Mouse (Mus musculus) hindbrain, embryonic 10.5 days (tissue): ENCODE measurements around the gene Adam10. TPM values are rescaled to one million over a fixed set of nuclear protein-coding genes. Genes with fewer than 3 reads are reported as not detected.

Experiments used
- DNase-seq: peaks from one replicate; pipeline ENCODE4 v3.0.0-alpha.2; 2017; ENCODE audit warnings: low spot score
- H3K27ac ChIP-seq: fragments of 300-500 bp; sonication (generic); 2 replicates; pipeline ENCODE4 v1.5.1; 2016; ENCODE audit warnings: mild to moderate bottlenecking, moderate library complexity
- H3K27me3 ChIP-seq: fragments of 300-500 bp; sonication (generic); 2 replicates; pipeline ENCODE4 v1.6.1; 2016; ENCODE audit warnings: mild to moderate bottlenecking; ENCODE audit not compliant: poor library complexity, insufficient read depth, severe bottlenecking
- H3K36me3 ChIP-seq: fragments of 300-500 bp; sonication (generic); 2 replicates; pipeline ENCODE4 v1.6.1; 2016; ENCODE audit warnings: mild to moderate bottlenecking, moderate library complexity
- H3K4me1 ChIP-seq: fragments of 300-500 bp; sonication (generic); replicated peaks from 2 replicates; pipeline ENCODE4 v1.6.1; 2016; ENCODE audit warnings: mild to moderate bottlenecking
- H3K4me3 ChIP-seq: fragments of 300-500 bp; sonication (generic); 2 replicates; pipeline ENCODE4 v1.5.1; 2016; ENCODE audit warnings: mild to moderate bottlenecking, moderate library complexity
- H3K9me3 ChIP-seq: fragments of 300-500 bp; sonication (generic); 2 replicates; pipeline ENCODE4 v1.6.1; 2016; ENCODE audit warnings: mild to moderate bottlenecking, moderate library complexity
- WGBS: fragments of 180-500 bp; shearing (Covaris S2); methylation state at CpG from one replicate; pipeline ENCODE4 v1.1.7; 2016; 5-methylcytosine and 5-hydroxymethylcytosine counted together
- polyA plus RNA-seq: library from polyadenylated mRNA; unstranded; fragments of >200 nt; fragmentation: Nextera tagmentation; extraction: Ambion mirVana; gene quantifications from 2 replicates; pipeline ENCODE4 v1.2.1, GENCODE M21; 2016

Gene Adam10
- polyA plus RNA-seq, 1 experiment from 2014 or later = 52.2 TPM

DNA sequence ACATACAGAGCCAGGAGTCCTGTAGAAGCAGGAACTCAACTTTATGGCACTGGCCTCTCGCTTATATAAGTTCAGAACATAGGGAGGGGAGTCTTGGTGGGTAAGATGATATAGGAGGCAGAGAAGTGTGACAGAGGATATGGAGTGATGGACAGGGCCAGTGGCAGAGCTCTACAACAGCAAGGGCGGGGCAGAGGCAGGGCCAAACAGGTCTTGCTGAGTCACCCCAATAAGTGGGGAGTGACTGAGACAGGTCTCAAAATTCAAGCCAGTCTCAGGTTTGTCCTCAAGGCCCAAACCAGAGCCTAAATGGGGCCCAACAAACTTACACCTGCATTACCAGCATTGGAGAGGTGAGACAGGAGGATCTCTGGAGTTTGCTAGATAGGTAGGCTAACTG lies 54.4 kb downstream of the Adam10 start:
- DNase-seq = no peak
- H3K36me3 ChIP-seq = peaks cover 3% of the 10 kb centered on the region; the same call in 1 of the 2 replicates
- H3K4me3 ChIP-seq = no peak overlapping the region
- 92% methylated on average over 2 of the region's 2 CpGs for WGBS
- peaks cover 13% of the 10 kb centered on the region for H3K4me1 ChIP-seq
- H3K27ac ChIP-seq = no peak overlapping the region
- no peaks in the 10 kb centered on the region for H3K9me3 ChIP-seq
- H3K27me3 ChIP-seq = no peaks in the 10 kb centered on the region

- Histone ChIP-seq H3K27me3 (no peaks in the 10 kb centered on the region), H3K9me3 (no peaks in the 10 kb centered on the region), H3K4me1 (no peaks in the 10 kb centered on the region), H3K27ac (no peak overlapping the region), H3K4me3 (no peak overlapping the region), H3K36me3 (peaks cover 16% of the 10 kb centered on the region)
- DNase-seq = no peak
- 91% methylated on average over 5 of the region's 5 CpGs for WGBS
Measured at GRCm38 (mm10) chr9:70739998-70740397, 61.2 kb downstream of the Adam10 start.

- no peak for DNase-seq
- no peaks in the 10 kb centered on the region for H3K4me1 ChIP-seq
Measured at GRCm38 (mm10) chr9:70751504-70752222, 72.9 kb downstream of the Adam10 start.

GRCm38 (mm10) chr9:70760974-70761373 lies 82.2 kb downstream of the Adam10 start:
- DNase-seq = no peak
- Histone ChIP-seq H3K4me3 (no peak overlapping the region), H3K36me3 (peaks cover 56% of the 10 kb centered on the region), H3K9me3 (no peaks in the 10 kb centered on the region), H3K27ac (no peak overlapping the region), H3K4me1 (no peaks in the 10 kb centered on the region), H3K27me3 (no peaks in the 10 kb centered on the region)
- WGBS = 96% methylated on average over 5 of the region's 5 CpGs

More at GRCm38 (mm10) chr9:70751504-70752222, 72.9 kb downstream of the Adam10 start:
- Histone ChIP-seq H3K4me3 (no peak overlapping the region), H3K9me3 (no peaks in the 10 kb centered on the region), H3K36me3 (peaks cover 59% of the 10 kb centered on the region), H3K27ac (no peak overlapping the region), H3K27me3 (no peaks in the 10 kb centered on the region)
- 89% methylated on average over 3 of the region's 3 CpGs for WGBS

- Histone ChIP-seq H3K27ac (no peak overlapping the region), H3K27me3 (no peaks in the 10 kb centered on the region), H3K4me3 (no peak overlapping the region), H3K4me1 (no peaks in the 10 kb centered on the region; the same call in 1 of the 2 replicates), H3K9me3 (no peaks in the 10 kb centered on the region), H3K36me3 (peaks cover 50% of the 10 kb centered on the region)
- 92% methylated on average over 2 of the region's 2 CpGs for WGBS
- DNase-seq = no peak
Measured at GRCm38 (mm10) chr9:70775517-70775916, 96.7 kb downstream of the Adam10 start.

- no peak for DNase-seq
Measured at GRCm38 (mm10) chr9:70782191-70782590, 103.4 kb downstream of the Adam10 start.

GRCm38 (mm10) chr9:70788705-70789104 lies 109.9 kb downstream of the Adam10 start:
- Histone ChIP-seq H3K9me3 (no peaks in the 10 kb centered on the region), H3K27me3 (no peaks in the 10 kb centered on the region), H3K27ac (no peak overlapping the region), H3K4me1 (no peaks in the 10 kb centered on the region), H3K4me3 (no peak overlapping the region), H3K36me3 (no peaks in the 10 kb centered on the region)
- DNase-seq = no peak
- WGBS = 71% methylated on average over 7 of the region's 7 CpGs

More at GRCm38 (mm10) chr9:70782191-70782590, 103.4 kb downstream of the Adam10 start:
- Histone ChIP-seq H3K9me3 (no peaks in the 10 kb centered on the region), H3K36me3 (peaks cover 34% of the 10 kb centered on the region), H3K4me1 (no peaks in the 10 kb centered on the region; the same call in 1 of the 2 replicates), H3K4me3 (no peak overlapping the region), H3K27me3 (no peaks in the 10 kb centered on the region), H3K27ac (no peak overlapping the region)
- 73% methylated on average over 3 of the region's 3 CpGs for WGBS

DNA sequence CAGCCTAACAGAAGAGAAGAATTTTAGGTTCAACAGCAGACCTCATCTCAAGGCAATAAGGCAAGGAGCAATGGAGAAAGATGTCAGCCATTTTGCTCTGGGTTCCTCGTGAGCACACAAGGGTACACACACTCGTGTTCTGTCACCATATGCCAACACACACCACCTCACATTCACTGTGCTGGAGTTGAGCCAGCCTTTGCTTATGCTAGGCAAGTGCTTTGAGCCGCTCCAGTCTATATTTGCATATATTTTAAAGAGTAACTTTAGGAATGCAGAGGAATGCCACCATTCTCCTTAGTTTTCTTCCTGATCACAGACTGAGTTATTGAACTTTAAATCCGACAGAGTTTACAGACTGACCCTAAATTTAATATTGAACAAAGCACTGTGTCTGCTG lies 111.8 kb downstream of the Adam10 start:
- Histone ChIP-seq H3K9me3 (no peaks in the 10 kb centered on the region), H3K27me3 (no peaks in the 10 kb centered on the region), H3K4me1 (no peaks in the 10 kb centered on the region), H3K4me3 (no peak overlapping the region), H3K27ac (no peak overlapping the region), H3K36me3 (no peaks in the 10 kb centered on the region)
- WGBS = 92% methylated on average over 4 of the region's 4 CpGs
- DNase-seq = no peak

GRCm38 (mm10) chr9:70794643-70795438 lies 116.0 kb downstream of the Adam10 start:
- WGBS = 79% methylated on average over 15 of the region's 15 CpGs
- Histone ChIP-seq H3K36me3 (no peaks in the 10 kb centered on the region), H3K4me1 (no peaks in the 10 kb centered on the region), H3K27me3 (no peaks in the 10 kb centered on the region), H3K9me3 (no peaks in the 10 kb centered on the region), H3K4me3 (no peak overlapping the region), H3K27ac (no peak overlapping the region)
- no peak for DNase-seq

DNA sequence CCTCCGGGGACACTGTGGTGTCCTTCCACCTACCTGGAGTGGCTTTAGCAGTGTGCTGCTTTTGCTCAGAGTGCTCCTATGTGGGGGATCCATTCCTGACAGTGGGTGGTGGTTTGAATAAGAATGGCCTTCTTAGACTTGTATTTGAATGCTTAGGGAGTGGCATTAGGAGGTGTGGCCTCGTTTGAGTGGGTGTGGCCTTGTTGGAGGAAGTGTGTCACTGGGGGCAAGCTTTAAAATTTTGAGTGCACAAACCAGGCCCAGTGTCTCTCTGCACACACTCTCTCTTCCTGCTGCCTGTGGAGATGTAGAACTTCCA lies 116.6 kb downstream of the Adam10 start:
- WGBS = 58% methylated on average over 2 of the region's 2 CpGs
- Histone ChIP-seq H3K27me3 (no peaks in the 10 kb centered on the region), H3K4me3 (no peak overlapping the region), H3K36me3 (no peaks in the 10 kb centered on the region), H3K4me1 (peaks cover under 1% of the 10 kb centered on the region; the same call in 1 of the 2 replicates), H3K27ac (no peak overlapping the region), H3K9me3 (no peaks in the 10 kb centered on the region)
- DNase-seq = no peak

GRCm38 (mm10) chr9:70800588-70801315 lies 122.0 kb downstream of the Adam10 start:
- no peak for DNase-seq

GRCm38 (mm10) chr9:70801761-70802160 lies 123.0 kb downstream of the Adam10 start:
- no peak for DNase-seq
- H3K4me1 ChIP-seq = peaks cover 15% of the 10 kb centered on the region
- no peaks in the 10 kb centered on the region for H3K9me3 ChIP-seq
- H3K36me3 ChIP-seq = no peaks in the 10 kb centered on the region
- H3K27ac ChIP-seq = no peak overlapping the region
- H3K4me3 ChIP-seq = no peak overlapping the region
- WGBS = 87% methylated on average over 3 of the region's 3 CpGs
- H3K27me3 ChIP-seq = no peaks in the 10 kb centered on the region

More at GRCm38 (mm10) chr9:70800588-70801315, 122.0 kb downstream of the Adam10 start:
- Histone ChIP-seq H3K4me3 (no peak overlapping the region), H3K4me1 (peaks cover 15% of the 10 kb centered on the region), H3K27me3 (no peaks in the 10 kb centered on the region), H3K36me3 (no peaks in the 10 kb centered on the region), H3K27ac (no peak overlapping the region), H3K9me3 (no peaks in the 10 kb centered on the region)
- 69% methylated on average over 8 of the region's 8 CpGs for WGBS

- no peak for DNase-seq
- Histone ChIP-seq H3K9me3 (no peaks in the 10 kb centered on the region), H3K27ac (no peak overlapping the region), H3K4me3 (no peak overlapping the region), H3K27me3 (no peaks in the 10 kb centered on the region), H3K4me1 (peaks cover 18% of the 10 kb centered on the region), H3K36me3 (no peaks in the 10 kb centered on the region)
- WGBS = 73% methylated on average over 3 of the region's 3 CpGs
Measured at GRCm38 (mm10) chr9:70802816-70803215, 124.0 kb downstream of the Adam10 start.
